Comparison of ENCODE assay signal across 9 mouse cellular contexts in genomic region chr11:34228758-34229364, GRCm38 (mm10). TPM values are rescaled to one million over a fixed set of nuclear protein-coding genes. Genes with fewer than 3 reads are reported as not detected.
DNase-seq lines count a peak whose midpoint lies in the region; ATAC-seq and TF ChIP-seq lines count a peak whose summit lies in the region.
"Had no signal": no experiment of that assay in that cellular context is flagged by ENCODE, and none has a peak within 500 bp of the region (broad histone marks: within the 10 kb centered on the region; RNA-seq: fewer than 3 reads in every experiment).

No protein-coding gene starts in this region.

- no peak for TF ChIP-seq POLR2A in limb, embryonic 14.5 days (IDR thresholded peaks at IDR 0.05; ENCODE audit: borderline replicate concordance, extremely low read depth, insufficient read depth, insufficient read length)
- no peak for TF ChIP-seq POLR2A in testis, adult 2 months (IDR thresholded peaks at IDR 0.05; ENCODE audit: control insufficient read depth, low read depth, low read length)

- no peak overlapping the region for H3K4me3 ChIP-seq in hindbrain, embryonic 10.5 days
- no peak overlapping the region for H3K4me3 ChIP-seq in hindbrain, embryonic 16.5 days (ENCODE audit: low read length)
- no peak overlapping the region for H3K4me3 ChIP-seq in kidney, embryonic 15.5 days (replicated peaks)
- no peak overlapping the region for H3K4me3 ChIP-seq in limb, embryonic 14.5 days (replicated peaks; ENCODE audit: low read length)
- H3K4me3 ChIP-seq in testis, adult 2 months (ENCODE audit: control insufficient read depth, low read depth, low read length) = peak overlapping the region; percentile 34
- H3K4me3 ChIP-seq: megakaryocyte, embryonic 14.5 days had no signal

- ATAC-seq in hindbrain, embryonic 16.5 days = no peak
- ATAC-seq in kidney, embryonic 15.5 days (replicated peaks; ENCODE audit: low FRiP score) = peak; percentile 58; the same call in 1 of the 2 replicates
- peak; percentile 57 for ATAC-seq in limb, embryonic 14.5 days (ENCODE audit: low FRiP score, low read depth)

- H3K4me1 ChIP-seq in hindbrain, embryonic 10.5 days (replicated peaks) = no peaks in the 10 kb centered on the region
- H3K4me1 ChIP-seq in hindbrain, embryonic 16.5 days (ENCODE audit: control insufficient read depth, insufficient read depth, low read depth, low read length) = no peaks in the 10 kb centered on the region
- H3K4me1 ChIP-seq in kidney, embryonic 15.5 days = peaks cover 3% of the 10 kb centered on the region; the same call in 1 of the 2 replicates
- no peaks in the 10 kb centered on the region for H3K4me1 ChIP-seq in limb, embryonic 14.5 days (ENCODE audit: control insufficient read depth, insufficient read depth, low read length)
- peaks cover 9% of the 10 kb centered on the region for H3K4me1 ChIP-seq in testis, adult 2 months (ENCODE audit: control insufficient read depth, insufficient read depth, low read length)
- H3K4me1 ChIP-seq: megakaryocyte, embryonic 14.5 days had no signal

- no peaks in the 10 kb centered on the region for H3K27me3 ChIP-seq in hindbrain, embryonic 10.5 days (ENCODE audit: insufficient read depth, poor library complexity, severe bottlenecking)
- H3K27me3 ChIP-seq in hindbrain, embryonic 16.5 days (replicated peaks; ENCODE audit: control insufficient read depth, insufficient read depth, low read length) = no peaks in the 10 kb centered on the region
- no peaks in the 10 kb centered on the region for H3K27me3 ChIP-seq in kidney, embryonic 15.5 days
- no peaks in the 10 kb centered on the region for H3K27me3 ChIP-seq in limb, embryonic 14.5 days (ENCODE audit: control insufficient read depth, insufficient read depth, low read length)
- H3K27me3 ChIP-seq in testis, adult 2 months (ENCODE audit: control insufficient read depth, insufficient read depth, low read length) = no peaks in the 10 kb centered on the region
- H3K27me3 ChIP-seq: megakaryocyte, embryonic 14.5 days had no signal

- no peak overlapping the region for H3K4me2 ChIP-seq in hindbrain, embryonic 16.5 days (ENCODE audit: low read length)
- no peak overlapping the region for H3K4me2 ChIP-seq in kidney, embryonic 15.5 days
- no peak overlapping the region for H3K4me2 ChIP-seq in limb, embryonic 14.5 days (replicated peaks; ENCODE audit: low read depth, low read length, severe bottlenecking)

- H3K9ac ChIP-seq in hindbrain, embryonic 16.5 days (ENCODE audit: low read depth, low read length) = no peak overlapping the region
- no peak overlapping the region for H3K9ac ChIP-seq in kidney, embryonic 15.5 days
- no peak overlapping the region for H3K9ac ChIP-seq in limb, embryonic 14.5 days (ENCODE audit: low read depth, low read length, severe bottlenecking)

- no peak overlapping the region for H3K27ac ChIP-seq in hindbrain, embryonic 10.5 days
- no peak overlapping the region for H3K27ac ChIP-seq in hindbrain, embryonic 16.5 days (ENCODE audit: low read depth, low read length)
- no peak overlapping the region for H3K27ac ChIP-seq in kidney, embryonic 15.5 days
- no peak overlapping the region for H3K27ac ChIP-seq in limb, embryonic 14.5 days (replicated peaks; ENCODE audit: low read depth, low read length)
- no peak overlapping the region for H3K27ac ChIP-seq in testis, adult 2 months (ENCODE audit: control insufficient read depth, insufficient read depth, low read depth, low read length)

- TF ChIP-seq CTCF in testis, adult 2 months (IDR thresholded peaks at IDR 0.05; ENCODE audit: control insufficient read depth, insufficient read depth, insufficient replicate concordance, low read depth, low read length) = peak; percentile 82

- H3K9me3 ChIP-seq in hindbrain, embryonic 10.5 days = no peaks in the 10 kb centered on the region
- no peaks in the 10 kb centered on the region for H3K9me3 ChIP-seq in hindbrain, embryonic 16.5 days (ENCODE audit: control insufficient read depth, low read length)
- H3K9me3 ChIP-seq in kidney, embryonic 15.5 days (replicated peaks) = no peaks in the 10 kb centered on the region
- no peaks in the 10 kb centered on the region for H3K9me3 ChIP-seq in limb, embryonic 14.5 days (ENCODE audit: control insufficient read depth, low read length)
- H3K9me3 ChIP-seq: megakaryocyte, embryonic 14.5 days had no signal

- H3K36me3 ChIP-seq in hindbrain, embryonic 10.5 days = no peaks in the 10 kb centered on the region
- H3K36me3 ChIP-seq in hindbrain, embryonic 16.5 days (ENCODE audit: control insufficient read depth, insufficient read depth, low read length) = no peaks in the 10 kb centered on the region
- no peaks in the 10 kb centered on the region for H3K36me3 ChIP-seq in kidney, embryonic 15.5 days
- H3K36me3 ChIP-seq in limb, embryonic 14.5 days (ENCODE audit: control insufficient read depth, insufficient read depth, low read length) = no peaks in the 10 kb centered on the region
- no peaks in the 10 kb centered on the region for H3K36me3 ChIP-seq in testis, adult 2 months (ENCODE audit: control insufficient read depth, insufficient read depth, low read length)

- DNase-seq in hindbrain, embryonic 10.5 days (ENCODE audit: low spot score) = peak; percentile 79
- peak; percentile 89 to 92 for DNase-seq in cerebellum, postnatal 10 days
- peak; percentile 71 to 86 for DNase-seq in frontal cortex, postnatal 36 days (ENCODE audit: low spot score in 2 of 2)
- peak; percentile 72 for DNase-seq in limb, embryonic 14.5 days (ENCODE audit: low spot score)
- DNase-seq in naive thymus-derived CD4-positive, alpha-beta T cell, adult 2 months (ENCODE audit: low read depth) = peak; percentile 68

- 40% methylated on average over 6 of the region's 6 CpGs for WGBS in hindbrain, embryonic 10.5 days
- 40% methylated on average over 6 of the region's 6 CpGs for WGBS in hindbrain, embryonic 16.5 days
- WGBS in kidney, embryonic 15.5 days = 38% methylated on average over 6 of the region's 6 CpGs
- WGBS in limb, embryonic 14.5 days = 34% methylated on average over 6 of the region's 6 CpGs

RNA-seq across cellular contexts. Expression of gene Foxi1, which starts 21.0 kb away (rescaled TPM):
- 0.17 TPM in 1 of 2 replicates, not detected in the other for polyA plus RNA-seq in hindbrain, embryonic 10.5 days (2016; fragmentation: Nextera tagmentation; extraction: Ambion mirVana)
- not detected in 2 replicates for polyA plus RNA-seq in hindbrain, embryonic 16.5 days (2015; fragmentation: Nextera tagmentation; extraction: Ambion mirVana)
- 13.1 and 13.5 TPM in 2 replicates for polyA plus RNA-seq in kidney, embryonic 15.5 days (2015; fragmentation: Nextera tagmentation; extraction: Ambion mirVana)
- polyA plus RNA-seq in limb, embryonic 14.5 days (2012; rRNA removed) = not detected in 2 replicates
- polyA plus RNA-seq in limb, embryonic 14.5 days (2014; fragmentation: Nextera tagmentation; extraction: Ambion mirVana) = not detected in 2 replicates
- polyA plus RNA-seq in testis, adult 2 months (2012; rRNA removed) = 0.85 TPM in 1 of 2 replicates, not detected in the other
